Mouse (Mus musculus): Measurements from ENCODE around the gene Gm20388.

The Gm20388 gene

DNA sequence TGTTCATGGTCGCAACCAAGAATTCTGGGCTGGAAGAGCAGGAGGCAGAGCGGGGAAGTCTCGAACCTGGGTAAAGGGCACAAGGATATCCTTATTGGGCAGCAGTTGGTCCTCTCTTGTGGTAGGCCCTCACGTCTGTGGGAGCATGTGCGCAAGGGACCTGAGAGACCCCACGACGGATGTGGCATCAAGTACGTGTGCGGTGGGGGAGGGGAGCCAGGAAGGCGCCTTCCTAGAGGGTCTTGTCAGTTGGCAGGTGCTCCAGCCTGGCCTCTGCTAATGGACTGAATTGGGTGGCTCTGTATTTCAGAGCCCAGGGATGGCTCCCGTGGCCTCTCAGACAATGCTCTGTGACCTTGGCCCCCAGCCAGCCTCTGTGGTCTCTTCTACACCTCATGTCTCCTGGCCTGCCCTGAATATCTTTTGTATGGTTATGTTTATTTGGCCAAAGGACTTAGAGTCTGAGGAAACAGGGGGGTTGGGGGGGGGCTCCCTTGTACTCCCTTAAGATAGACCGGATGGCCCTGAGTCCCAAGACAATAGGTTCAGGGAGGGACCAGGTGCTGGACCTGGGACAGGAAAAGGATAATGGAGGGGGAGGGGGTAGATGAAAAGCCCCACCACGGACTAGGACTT lies 563.2 kb downstream of the Gm20388 start:
- intact Hi-C loops (cut with DNase I) = no loop called here

DNA sequence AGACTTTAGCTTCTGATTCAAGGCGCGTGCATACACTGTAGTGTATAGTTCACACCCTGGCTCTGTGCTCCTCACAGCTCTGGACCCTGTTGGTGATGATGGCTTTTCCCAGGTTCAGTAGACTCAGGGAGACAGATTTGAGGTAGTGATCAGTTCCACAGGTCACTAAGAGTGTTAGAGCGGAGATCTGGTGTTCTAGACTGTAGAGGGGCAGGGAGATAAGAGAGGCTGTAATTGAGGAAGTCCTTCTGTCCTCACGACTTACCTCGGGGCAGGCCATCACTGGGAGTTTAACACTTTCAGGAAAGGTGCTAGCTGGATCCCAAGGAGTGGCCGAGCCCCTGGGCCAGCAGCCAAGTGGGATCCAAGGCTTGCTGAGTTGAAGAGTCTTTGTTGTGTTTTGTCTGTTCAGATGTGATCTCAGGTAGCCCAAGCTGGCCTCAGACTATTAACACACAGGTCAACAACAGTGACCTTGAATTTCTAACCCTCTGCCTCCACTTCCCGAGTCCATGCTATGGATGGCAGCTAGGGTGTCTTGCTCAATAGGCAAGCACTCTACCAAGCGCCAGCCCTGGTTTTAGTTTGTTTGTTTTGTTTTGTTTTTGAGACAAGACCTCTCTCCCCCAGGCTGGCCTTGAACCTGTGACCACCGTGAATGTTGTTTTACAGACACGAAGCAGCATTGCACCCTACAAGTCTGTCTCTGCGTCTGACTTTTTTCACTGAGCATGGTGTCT lies 564.0 kb downstream of the Gm20388 start:
- intact Hi-C loops (cut with DNase I) = no loop called here

DNA sequence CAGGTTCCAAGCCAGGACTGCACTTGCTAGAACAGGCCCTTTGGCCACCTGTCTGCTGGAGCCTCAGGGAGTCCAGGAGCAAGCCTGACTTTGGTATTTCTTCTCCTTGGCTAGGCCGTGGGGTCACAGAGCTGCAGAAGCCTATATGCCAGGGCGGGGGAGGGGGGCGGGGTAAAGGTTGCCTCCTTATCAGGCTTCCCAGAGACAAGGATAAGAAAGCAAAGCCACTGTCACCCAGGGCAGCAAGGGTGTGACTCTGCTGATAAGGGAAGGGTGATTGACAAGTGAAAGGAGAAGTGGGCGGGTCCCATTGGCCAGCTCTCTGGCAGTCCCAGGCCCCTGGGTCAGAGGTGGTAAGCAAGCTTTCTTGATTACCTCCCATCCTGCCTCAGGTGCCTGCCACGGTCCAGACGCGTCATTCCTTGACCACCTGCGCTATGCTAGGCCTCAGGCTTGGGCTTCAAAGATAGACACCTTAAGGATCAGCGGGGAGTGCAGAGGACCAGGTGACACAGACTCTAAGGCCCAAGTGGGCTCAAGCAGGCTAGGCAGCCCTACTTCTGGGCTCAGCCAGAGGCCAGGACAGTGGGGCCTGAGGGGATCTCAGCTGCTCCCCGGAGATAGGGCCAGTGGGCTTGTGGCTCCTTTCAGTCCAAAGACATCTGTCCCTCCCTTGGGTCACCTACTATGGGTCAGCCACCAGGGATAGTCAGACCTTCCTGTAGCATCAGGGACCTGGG lies 565.0 kb downstream of the Gm20388 start:
- intact Hi-C loops (cut with DNase I) = no loop called here

DNA sequence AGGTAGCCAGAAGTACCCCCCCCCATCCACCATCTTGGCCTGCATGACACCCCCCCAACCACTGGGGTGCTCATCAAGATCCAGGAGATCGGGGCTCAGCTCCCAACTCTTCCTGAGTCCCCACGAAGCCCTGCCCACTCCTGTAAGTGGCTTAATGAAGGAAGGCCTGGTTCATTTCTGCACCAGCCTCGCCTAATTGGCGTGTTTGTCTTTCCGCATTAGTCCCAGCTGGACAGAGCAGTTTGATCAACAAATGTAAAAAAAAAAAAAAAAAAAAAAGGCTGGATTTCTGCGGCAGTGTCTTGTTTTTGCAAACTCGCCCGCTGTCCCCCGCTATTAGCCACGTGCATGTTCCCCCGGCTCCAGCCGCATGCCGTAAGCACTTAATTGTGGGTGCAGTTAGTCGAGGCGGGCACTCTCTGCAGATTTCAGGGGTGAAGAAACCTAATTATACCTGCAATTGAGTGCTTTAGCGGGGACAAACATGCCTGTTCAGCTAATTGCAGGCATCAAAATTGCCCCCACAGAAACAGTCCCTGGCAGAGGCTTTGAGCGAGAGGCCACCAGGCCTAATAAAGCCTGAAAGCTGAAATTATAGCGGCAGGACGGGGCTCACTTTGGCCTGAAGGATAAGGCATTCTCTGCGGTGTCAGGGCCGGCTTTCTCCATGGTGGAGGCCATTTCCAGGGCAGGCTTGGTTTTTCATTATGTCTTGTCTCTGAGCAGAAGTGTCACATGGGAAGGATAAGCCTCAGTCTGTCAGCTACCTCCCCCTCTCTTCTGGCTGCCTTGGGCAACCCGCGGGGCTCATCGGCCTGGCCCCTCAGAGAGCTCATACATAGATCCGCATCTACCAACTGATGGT lies 566.3 kb downstream of the Gm20388 start:
- intact Hi-C loops (cut with DNase I) = no loop called here

DNA sequence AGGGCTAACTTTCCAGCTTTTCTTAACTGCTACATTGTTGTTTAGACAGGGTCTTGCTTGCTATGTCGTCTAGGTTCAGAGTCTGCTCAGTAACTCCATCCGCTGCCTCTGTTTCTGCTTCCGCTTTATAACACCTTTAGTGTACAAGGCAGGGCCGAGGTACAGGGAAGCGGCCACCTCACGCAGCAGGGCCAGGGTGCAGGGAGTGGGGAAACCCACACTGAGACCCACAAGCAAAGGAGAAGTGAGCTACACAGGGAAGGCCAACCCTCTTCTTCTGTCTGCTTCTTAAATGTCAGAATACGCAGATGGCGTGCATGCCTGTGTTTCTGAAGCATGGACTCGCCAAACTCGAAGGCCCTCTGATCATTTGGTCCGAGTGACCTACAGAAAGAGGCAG lies 568.1 kb downstream of the Gm20388 start:
- intact Hi-C loops (cut with DNase I) = no loop called here

DNA sequence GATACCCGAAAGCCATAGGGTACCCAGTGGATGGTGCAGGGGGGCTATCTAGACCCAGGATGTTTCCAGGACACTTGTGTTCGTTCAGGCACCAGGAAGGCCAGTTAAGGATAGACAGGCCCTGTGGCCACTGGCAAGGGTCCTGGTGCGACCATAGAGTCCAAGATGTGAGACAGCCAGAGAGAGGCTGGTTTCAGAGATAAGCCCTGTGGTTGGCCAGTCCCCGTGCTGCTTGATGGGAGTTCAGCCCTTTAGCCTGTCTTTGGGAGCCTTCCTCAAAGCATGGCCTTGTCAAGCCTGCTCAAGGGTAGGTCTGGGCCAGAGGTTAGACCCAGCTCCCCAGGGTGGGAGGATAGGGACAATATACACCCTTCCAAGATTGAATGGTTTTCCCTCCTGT lies 569.0 kb downstream of the Gm20388 start:
- intact Hi-C loops (cut with DNase I) = loop anchor here (5.0 kb wide), 1 partner anchor 67 kb away; no protein-coding TSS in a partner anchor

DNA sequence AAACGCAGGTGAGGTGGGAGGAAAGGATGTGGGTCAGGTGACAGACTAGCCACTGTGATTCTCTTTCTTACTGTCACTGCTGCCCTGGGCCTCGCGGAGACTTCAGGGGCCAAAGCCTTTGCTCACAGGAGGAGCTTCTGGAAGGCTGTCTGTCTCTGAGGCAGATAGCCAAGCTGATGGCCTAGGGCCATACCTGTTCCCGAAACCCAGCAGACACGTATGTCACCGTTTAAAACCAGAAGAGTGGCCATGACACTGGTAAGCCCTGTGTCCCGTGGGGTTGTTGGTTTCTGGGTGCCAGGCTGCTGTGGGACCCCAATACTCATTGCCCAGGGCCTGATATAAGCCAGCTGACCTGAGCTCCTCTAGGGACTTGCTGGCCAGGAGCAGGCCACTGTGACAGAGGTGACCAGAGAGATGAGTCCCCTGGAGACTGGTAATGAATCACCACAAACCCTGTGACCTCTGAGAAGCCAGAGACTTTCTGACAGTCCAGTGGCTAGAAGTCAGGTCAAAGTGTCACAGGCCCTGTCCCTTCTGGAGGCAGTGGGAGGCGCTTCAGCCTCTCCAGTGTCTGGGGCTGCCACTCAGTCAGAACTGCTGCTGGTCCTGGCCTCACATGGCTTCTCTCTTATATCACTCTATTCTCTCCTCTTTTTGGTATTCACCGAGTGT lies 571.5 kb downstream of the Gm20388 start:
- intact Hi-C loops (cut with DNase I) = loop anchor here (5.0 kb wide), 1 partner anchor 70 kb away; no protein-coding TSS in a partner anchor

DNA sequence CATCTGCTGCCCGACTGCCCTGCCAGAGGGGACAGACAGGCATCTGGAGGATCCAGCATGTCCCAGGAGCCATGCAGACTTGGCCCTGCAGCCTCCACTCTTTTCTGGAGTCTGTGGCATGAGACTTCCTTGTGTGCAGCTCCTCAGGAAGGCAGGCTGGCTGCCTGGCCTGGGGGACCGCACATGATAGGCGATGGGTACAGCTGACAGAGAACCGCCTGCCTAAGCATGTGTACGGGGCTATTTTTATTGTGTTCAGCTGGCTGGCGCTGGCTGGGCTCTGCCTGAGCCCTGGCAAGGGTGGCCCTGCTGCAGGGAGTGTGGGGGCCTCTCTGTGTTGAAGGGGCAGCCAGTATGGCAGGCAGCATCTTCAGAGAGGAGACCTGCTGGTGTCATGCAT lies 573.8 kb downstream of the Gm20388 start:
- intact Hi-C loops (cut with DNase I) = loop anchor here (5.0 kb wide), 1 partner anchor 72 kb away; no protein-coding TSS in a partner anchor

DNA sequence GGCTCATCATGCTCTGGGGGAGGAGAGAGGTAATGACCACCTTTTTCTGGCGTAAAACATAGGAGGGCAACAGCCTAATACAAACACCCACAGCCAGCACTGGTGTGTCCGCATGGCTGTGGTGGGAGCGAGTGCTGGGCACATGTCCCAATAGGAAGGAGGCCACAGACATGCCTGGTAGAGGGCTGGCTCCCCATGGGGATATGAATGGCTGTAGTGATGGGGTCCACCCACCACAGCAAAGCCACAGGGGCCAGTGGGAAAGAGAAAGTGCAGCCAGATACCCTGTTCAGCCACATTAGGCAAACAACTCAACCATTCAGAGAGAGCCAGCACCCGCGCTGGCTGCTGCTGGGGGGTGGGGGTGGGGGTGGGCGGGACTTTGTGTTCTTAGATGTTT lies 574.5 kb downstream of the Gm20388 start:
- intact Hi-C loops (cut with DNase I) = loop anchor here (5.0 kb wide), 2 partner anchors 43 to 52 kb away; no protein-coding TSS in a partner anchor

DNA sequence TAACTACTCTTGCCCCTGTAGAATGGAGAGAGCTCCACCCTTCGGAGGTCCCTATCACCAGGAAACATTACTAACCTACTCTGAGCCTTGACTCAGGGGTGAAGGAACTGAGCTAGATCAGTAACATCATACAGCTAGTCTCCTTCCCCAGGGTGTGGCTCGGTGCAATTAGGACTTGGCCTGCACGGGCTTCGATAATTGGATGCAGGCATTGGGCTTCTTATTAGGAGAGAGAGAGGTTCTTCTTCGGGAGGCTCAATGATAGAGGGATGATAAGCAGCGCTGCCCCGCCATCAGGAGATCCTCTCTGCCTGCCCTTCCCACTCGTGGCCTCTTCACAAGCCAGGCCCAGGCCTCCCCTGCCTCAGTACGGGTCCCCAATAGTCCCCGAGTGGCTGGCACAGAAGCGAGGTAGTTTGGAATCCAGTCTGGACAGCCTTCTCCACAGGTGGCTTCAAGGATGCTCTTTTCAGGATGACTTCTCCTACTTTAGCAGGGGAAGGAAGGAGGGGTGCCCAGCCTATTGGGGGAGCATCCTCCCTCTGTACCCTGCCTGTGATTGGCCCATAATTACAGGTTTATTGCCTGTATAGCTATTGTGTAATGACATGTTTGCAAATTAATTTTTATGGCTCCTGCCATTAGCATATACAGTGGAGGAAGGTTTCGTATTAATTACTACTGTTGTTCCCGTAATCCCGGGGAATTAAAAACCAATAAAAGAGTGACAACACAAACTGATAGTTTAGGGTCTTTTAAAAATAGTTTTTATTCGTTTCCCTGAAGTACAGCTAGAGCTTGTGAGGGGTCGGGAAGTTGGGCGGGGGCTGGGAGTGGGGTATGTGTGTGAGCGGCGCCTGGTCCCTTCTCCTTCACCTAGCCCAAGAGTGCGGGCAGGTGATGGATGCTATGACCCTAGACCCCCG lies 575.2 kb downstream of the Gm20388 start:
- intact Hi-C loops (cut with DNase I) = loop anchor here (5.0 kb wide), 2 partner anchors 44 to 51 kb away; no protein-coding TSS in a partner anchor

DNA sequence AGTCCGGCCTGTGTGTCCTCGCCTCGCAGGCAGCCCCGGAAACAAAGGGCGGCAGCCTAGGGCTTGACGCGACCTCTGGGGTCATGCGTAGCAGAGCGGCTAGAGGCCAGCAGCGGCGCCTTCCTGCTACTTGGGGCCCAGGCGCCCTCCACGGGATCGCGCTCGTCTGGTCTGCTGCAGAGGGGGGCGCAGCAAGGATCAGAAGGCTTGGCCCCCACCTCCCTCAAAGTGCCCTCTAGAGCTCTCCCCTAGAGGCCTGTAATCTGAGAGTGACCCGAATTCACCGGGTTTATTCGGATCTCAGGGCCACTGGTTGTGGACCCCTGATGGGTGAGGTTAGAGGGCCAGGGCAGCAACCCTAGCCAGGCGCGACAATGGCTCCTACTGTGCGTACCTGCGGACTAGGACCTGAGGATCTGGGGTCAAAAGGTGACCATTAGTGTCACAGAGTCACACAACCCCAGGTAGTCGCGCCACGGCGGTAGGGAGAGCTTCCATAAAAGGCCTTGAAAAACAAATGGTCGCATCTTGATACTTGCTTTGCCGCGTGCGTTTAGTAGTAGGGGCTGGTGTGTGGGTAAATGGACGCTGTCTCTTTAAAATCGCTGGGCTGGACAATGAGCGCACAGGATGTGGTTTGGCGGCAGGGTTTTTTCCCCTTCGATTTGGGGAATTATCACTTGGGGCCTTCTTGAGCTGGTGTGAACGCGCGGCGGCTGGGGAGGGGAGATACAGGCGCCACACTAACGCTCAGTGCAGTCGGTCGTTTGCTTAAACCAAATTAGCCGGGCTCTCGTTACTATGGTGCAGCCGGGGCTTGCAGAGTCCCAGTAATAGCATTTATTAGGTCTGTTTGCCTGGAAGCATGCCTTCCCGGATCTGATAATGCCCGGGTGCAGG lies 576.1 kb downstream of the Gm20388 start:
- intact Hi-C loops (cut with DNase I) = loop anchor here (5.0 kb wide), 2 partner anchors 44 to 51 kb away; no protein-coding TSS in a partner anchor

DNA sequence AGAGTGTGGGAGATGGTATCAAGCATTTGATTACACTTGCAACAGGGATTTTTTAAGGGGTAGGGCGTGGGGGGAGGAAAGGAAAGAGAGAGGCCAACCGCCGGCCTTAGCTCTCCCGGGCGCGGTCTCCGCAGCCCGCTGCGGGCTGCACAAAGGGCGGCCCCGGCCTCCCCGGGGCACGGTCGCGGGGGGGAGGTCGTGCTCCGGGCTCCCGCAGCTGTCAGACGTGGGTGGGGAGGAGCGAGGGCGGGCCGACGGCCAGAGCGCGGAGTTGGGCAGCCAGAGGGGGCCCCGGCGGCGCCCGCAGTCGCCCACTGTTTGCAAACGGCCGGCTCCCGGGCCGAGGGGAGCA lies 576.7 kb downstream of the Gm20388 start:
- intact Hi-C loops (cut with DNase I) = loop anchor here (5.0 kb wide), 2 partner anchors 45 to 50 kb away; no protein-coding TSS in a partner anchor

DNA sequence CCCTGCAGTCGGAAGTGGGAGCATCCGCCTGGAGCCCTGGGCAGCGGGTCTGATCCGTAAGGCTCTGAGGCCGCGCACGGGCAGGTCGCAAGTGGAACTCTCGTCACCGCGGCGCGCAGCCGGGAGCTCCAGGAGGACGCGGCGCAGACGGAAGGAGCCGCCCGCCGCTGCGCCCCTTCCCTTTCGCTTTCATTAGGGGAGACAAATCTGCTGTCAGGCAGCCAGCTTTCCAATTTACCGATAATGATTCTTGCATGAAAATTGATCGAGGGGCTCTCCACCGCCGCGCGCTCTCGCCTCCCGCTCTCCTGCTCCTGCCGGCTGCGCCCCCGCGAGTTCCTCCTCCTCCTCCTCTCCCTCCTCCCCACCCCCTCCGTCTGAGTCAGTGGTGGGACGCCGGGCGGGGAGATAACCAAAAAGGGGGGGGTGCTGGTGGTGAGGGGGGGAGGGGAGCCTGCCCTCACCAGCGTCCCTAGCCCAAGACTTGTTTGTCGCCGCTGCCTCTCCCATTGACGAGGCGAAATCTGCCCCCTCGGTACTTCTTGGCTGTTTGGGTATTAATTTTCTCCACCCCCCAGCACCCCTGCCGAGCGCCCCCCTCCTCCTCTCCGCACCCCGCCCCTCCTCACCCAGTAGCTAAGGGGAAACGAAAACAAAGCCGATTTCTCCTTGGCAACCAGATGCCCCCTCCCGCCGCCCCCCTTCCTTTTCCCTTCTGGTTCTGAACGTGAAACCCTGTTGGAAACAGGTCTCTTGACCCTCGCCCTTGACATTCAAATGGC lies 577.3 kb downstream of the Gm20388 start:
- intact Hi-C loops (cut with DNase I) = loop anchor here (5.0 kb wide), 2 partner anchors 46 to 49 kb away; no protein-coding TSS in a partner anchor

DNA sequence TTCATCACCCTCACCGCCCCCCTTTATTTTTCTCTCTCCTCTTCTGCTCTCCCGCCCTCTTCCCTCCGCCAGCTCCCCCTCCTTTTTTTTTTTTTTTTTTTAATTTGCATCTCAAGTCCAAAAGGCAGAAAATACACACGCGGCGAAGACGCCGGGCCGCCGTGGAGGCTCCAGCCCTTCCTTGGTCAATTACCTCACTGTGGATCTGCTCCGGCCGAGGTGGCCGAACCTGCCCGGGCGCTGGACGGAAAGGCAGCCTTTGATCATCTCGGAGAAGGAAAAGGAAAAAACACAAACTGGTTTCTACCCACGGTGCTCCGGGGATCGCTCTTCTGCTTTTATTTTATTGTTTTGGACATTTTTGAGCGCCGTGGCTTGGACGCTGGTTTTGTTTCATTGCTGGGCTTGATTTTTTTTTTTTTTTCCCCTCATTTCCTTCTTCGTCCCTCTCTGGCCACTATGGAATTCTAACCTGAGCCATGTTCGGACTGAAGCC lies 578.0 kb downstream of the Gm20388 start:
- intact Hi-C loops (cut with DNase I) = loop anchor here (5.0 kb wide), 2 partner anchors 46 to 49 kb away; no protein-coding TSS in a partner anchor

DNA sequence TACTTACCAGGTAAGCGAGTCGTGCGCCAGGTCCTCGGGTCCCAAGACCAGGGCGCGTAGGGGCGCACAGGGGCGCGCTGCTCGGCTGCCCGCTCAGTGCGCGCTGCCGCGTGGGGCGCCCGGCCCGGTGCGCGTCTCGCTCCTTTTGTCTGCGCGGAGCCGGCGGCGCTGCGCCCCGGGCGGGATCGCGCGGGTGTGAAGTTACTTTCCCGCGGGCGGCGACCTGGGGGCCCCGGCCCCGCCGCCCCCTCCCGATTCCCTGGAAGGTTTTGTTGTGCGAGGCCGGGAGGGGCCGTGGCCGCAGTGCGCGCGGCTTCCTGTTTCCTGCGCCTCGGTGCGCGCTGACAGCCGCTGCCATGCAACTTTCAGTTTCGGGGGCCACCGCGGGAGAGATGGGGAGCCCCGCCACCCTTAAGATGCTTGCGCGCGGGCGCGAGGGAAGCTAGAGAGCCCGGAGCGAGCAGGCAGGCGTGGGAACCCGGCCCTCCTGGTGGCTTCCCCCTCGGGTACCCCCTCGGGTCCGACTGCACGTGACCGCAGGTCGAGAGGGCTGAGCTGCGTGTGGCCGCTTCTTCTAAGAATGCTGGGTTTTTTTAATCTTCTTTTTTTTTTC lies 578.6 kb downstream of the Gm20388 start:
- intact Hi-C loops (cut with DNase I) = loop anchor here (5.0 kb wide), 2 partner anchors 47 to 48 kb away; no protein-coding TSS in a partner anchor

DNA sequence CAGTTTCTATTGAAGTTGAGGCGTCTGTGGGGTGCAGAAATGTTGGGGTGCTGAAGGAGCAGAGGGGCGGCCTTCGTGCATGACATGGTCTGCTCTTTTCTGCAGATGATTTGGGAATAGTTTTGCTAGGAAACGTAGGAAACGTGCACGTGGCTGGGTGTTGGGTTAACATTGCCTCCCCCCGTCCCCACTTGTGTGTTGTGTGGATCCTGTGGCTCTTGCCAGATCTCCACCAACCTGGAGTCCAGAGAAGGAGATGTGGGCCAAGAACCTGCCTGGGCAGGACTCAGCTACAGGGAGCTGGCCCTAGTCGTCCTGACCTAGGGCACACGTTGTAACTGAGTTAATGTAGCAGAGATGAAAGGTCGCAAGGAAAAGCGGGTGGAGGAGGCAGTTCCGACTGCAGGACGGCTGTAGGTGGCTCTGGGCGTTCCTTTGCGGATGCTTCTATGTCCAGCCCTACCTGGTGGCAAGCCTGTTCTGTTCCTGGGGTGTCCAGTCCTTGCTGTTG lies 579.2 kb downstream of the Gm20388 start:
- intact Hi-C loops (cut with DNase I) = loop anchor here (5.0 kb wide), 2 partner anchors 47 to 48 kb away; no protein-coding TSS in a partner anchor

All from adrenal gland (tissue).